Mouse (Mus musculus): ENCODE results near the gene Casp2. TPM values are rescaled to one million over a fixed set of nuclear protein-coding genes. Genes with fewer than 3 reads are reported as not detected.

Gene Casp2
- polyA plus RNA-seq, 1 experiment from 2014 or later, result 47.7 TPM

- 82% methylated on average over 3 of the region's 3 CpGs for WGBS
Observed at GRCm38 (mm10) chr6:42328757-42329156, 64.0 kb downstream of the Casp2 start.

GRCm38 (mm10) chr6:42330216-42330615, 65.4 kb downstream of the Casp2 start:
- H3K27ac ChIP-seq, result no peak overlapping the region
- H3K4me2 ChIP-seq, result no peak overlapping the region
- no peaks in the 10 kb centered on the region for H3K9me3 ChIP-seq
- no peak for ATAC-seq (replicated peaks)
- no peak overlapping the region for H3K9ac ChIP-seq
- H3K36me3 ChIP-seq (replicated peaks), result no peaks in the 10 kb centered on the region
- peaks cover 7% of the 10 kb centered on the region for H3K4me1 ChIP-seq
- no peak overlapping the region for H3K4me3 ChIP-seq
- H3K27me3 ChIP-seq (replicated peaks), result no peaks in the 10 kb centered on the region
- 71% methylated on average over 3 of the region's 3 CpGs for WGBS

More at GRCm38 (mm10) chr6:42328757-42329156, 64.0 kb downstream of the Casp2 start:
- no peaks in the 10 kb centered on the region for H3K27me3 ChIP-seq (replicated peaks)
- no peak for ATAC-seq (replicated peaks)
- H3K4me3 ChIP-seq, result no peak overlapping the region
- H3K4me1 ChIP-seq, result peaks cover 12% of the 10 kb centered on the region
- no peaks in the 10 kb centered on the region for H3K36me3 ChIP-seq (replicated peaks)
- H3K27ac ChIP-seq, result no peak overlapping the region
- H3K9ac ChIP-seq, result no peak overlapping the region
- H3K9me3 ChIP-seq, result no peaks in the 10 kb centered on the region
- no peak overlapping the region for H3K4me2 ChIP-seq

GRCm38 (mm10) chr6:42330946-42331345, 66.2 kb downstream of the Casp2 start:
- 92% methylated on average over 3 of the region's 3 CpGs for WGBS
- no peak overlapping the region for H3K4me2 ChIP-seq
- no peaks in the 10 kb centered on the region for H3K9me3 ChIP-seq
- no peaks in the 10 kb centered on the region for H3K27me3 ChIP-seq (replicated peaks)
- no peaks in the 10 kb centered on the region for H3K36me3 ChIP-seq (replicated peaks)
- H3K4me1 ChIP-seq, result peaks cover under 1% of the 10 kb centered on the region; the same call in 1 of the 2 replicates
- no peak overlapping the region for H3K9ac ChIP-seq
- no peak overlapping the region for H3K27ac ChIP-seq
- ATAC-seq (replicated peaks), result no peak
- no peak overlapping the region for H3K4me3 ChIP-seq

Other genes starting within 250 kb of the Casp2 start
- gene Sva, start 226.6 kb upstream of the Casp2 start, polyA plus RNA-seq (2015; fragmentation: Nextera tagmentation; extraction: Ambion mirVana), result not detected in 2 replicates
- gene Tas2r139, start 124.0 kb upstream of the Casp2 start, polyA plus RNA-seq (2015; fragmentation: Nextera tagmentation; extraction: Ambion mirVana), result not detected in 2 replicates
- not detected in 2 replicates for gene Tas2r144, start 49.7 kb upstream of the Casp2 start, polyA plus RNA-seq (2015; fragmentation: Nextera tagmentation; extraction: Ambion mirVana)
- 8.7 and 10.1 TPM in 2 replicates for gene Gstk1, start 19.1 kb upstream of the Casp2 start, polyA plus RNA-seq (2015; fragmentation: Nextera tagmentation; extraction: Ambion mirVana)
- gene Tmem139, start 3.0 kb upstream of the Casp2 start, polyA plus RNA-seq (2015; fragmentation: Nextera tagmentation; extraction: Ambion mirVana), result not detected in 2 replicates
- gene Clcn1, start 21.7 kb downstream of the Casp2 start, polyA plus RNA-seq (2015; fragmentation: Nextera tagmentation; extraction: Ambion mirVana), result 1.7 and 2.6 TPM in 2 replicates
- 7.4 and 8.0 TPM in 2 replicates for gene Fam131b, start 59.7 kb downstream of the Casp2 start, polyA plus RNA-seq (2015; fragmentation: Nextera tagmentation; extraction: Ambion mirVana)
- 54.9 and 56.0 TPM in 2 replicates for gene Zyx, start 84.6 kb downstream of the Casp2 start, polyA plus RNA-seq (2015; fragmentation: Nextera tagmentation; extraction: Ambion mirVana)
- 0.37 and 0.43 TPM in 2 replicates for gene Epha1, start 108.3 kb downstream of the Casp2 start, polyA plus RNA-seq (2015; fragmentation: Nextera tagmentation; extraction: Ambion mirVana)
- not detected in 2 replicates for gene Tas2r143, start 135.3 kb downstream of the Casp2 start, polyA plus RNA-seq (2015; fragmentation: Nextera tagmentation; extraction: Ambion mirVana)
- gene Tas2r135, start 140.4 kb downstream of the Casp2 start, polyA plus RNA-seq (2015; fragmentation: Nextera tagmentation; extraction: Ambion mirVana), result not detected in 2 replicates
- not detected in 2 replicates for gene Tas2r126, start 169.6 kb downstream of the Casp2 start, polyA plus RNA-seq (2015; fragmentation: Nextera tagmentation; extraction: Ambion mirVana)
- not detected in 2 replicates for gene Olfr458, start 200.2 kb downstream of the Casp2 start, polyA plus RNA-seq (2015; fragmentation: Nextera tagmentation; extraction: Ambion mirVana)
- not detected in 2 replicates for gene Olfr457, start 211.3 kb downstream of the Casp2 start, polyA plus RNA-seq (2015; fragmentation: Nextera tagmentation; extraction: Ambion mirVana)
- gene Olfr456, start 222.2 kb downstream of the Casp2 start, polyA plus RNA-seq (2015; fragmentation: Nextera tagmentation; extraction: Ambion mirVana), result not detected in 2 replicates